Comparison of ENCODE assay signal across 15 mouse cellular contexts in genomic region chr13:47076156-47076555, GRCm38 (mm10).
"Had no signal": no experiment of that assay in that cellular context is flagged by ENCODE, and none has a peak within 500 bp of the region (broad histone marks: within the 10 kb centered on the region; RNA-seq: fewer than 3 reads in every experiment).

No protein-coding gene starts in this region.

- H3K9me3 ChIP-seq: neural tube, embryonic 15.5 days; stomach, embryonic 15.5 days had no signal

- H3K27me3 ChIP-seq: neural tube, embryonic 15.5 days; stomach, embryonic 15.5 days had no signal

- DNase-seq: retina, postnatal 1 day; right cerebral cortex, adult 18-20 months; right cerebral cortex, postnatal 14 days; right cerebral cortex, postnatal 25 days; right cerebral cortex, postnatal 4 days; spleen, adult 18-20 months; thymus, adult 18-20 months; thymus, adult 2 months; thymus, postnatal 14 days; thymus, postnatal 25 days; thymus, postnatal 36 days; thymus, postnatal 4 days had no signal

- H3K9ac ChIP-seq: neural tube, embryonic 15.5 days; stomach, embryonic 15.5 days had no signal

- H3K4me1 ChIP-seq: neural tube, embryonic 15.5 days; stomach, embryonic 15.5 days had no signal

- H3K4me3 ChIP-seq: neural tube, embryonic 15.5 days; stomach, embryonic 15.5 days had no signal

- H3K4me2 ChIP-seq: neural tube, embryonic 15.5 days; stomach, embryonic 15.5 days had no signal

- H3K27ac ChIP-seq: neural tube, embryonic 15.5 days; stomach, embryonic 15.5 days; stomach, postnatal 0 days had no signal
